Mouse (Mus musculus) MEL (cell line): ENCODE measurements at regions not wholly inside any gene's neighbourhood (a gene's known extent, or its start where the extent isn't known, plus 50 kb on each side); places are given as distances from the start of the nearest gene placed in this dataset.
A peak's percentile ranks its signal among the peaks of the same experiment; 100 is the strongest.

ENCODE experiments used
- DNase-seq: peaks from one replicate; pipeline ENCODE4 v3.0.0; 2011; ENCODE audit warnings: low read depth, low spot score
- H3K27ac ChIP-seq: 2 replicates; pipeline ENCODE4 v1.5.1; 2012; ENCODE audit warnings: low read depth, mild to moderate bottlenecking, control low read depth, low read length, moderate library complexity; ENCODE audit not compliant: control insufficient read depth
- H3K27me3 ChIP-seq, 2 experiments: fragments of 150-350 bp in 1 of 2; sonication (generic) in 1 of 2; 2 replicates each; pipeline ENCODE4 v1.6.1; 2012; ENCODE audit warnings: low read length in 2 of 2, mild to moderate bottlenecking in 2 of 2, improper control_type of control experiment in 1 of 2, moderate library complexity in 1 of 2; ENCODE audit not compliant: insufficient read depth in 2 of 2, control insufficient read depth in 1 of 2
- H3K36me3 ChIP-seq, 2 experiments: 2 replicates each; pipeline ENCODE4 v1.6.1; 2012 to 2014; ENCODE audit warnings: low read length in 2 of 2, improper control_type of control experiment in 1 of 2, inconsistent platforms in 1 of 2, mild to moderate bottlenecking in 1 of 2; ENCODE audit not compliant: insufficient read depth in 2 of 2, control insufficient read depth in 1 of 2
- H3K4me1 ChIP-seq, 2 experiments: fragments of 150-350 bp in 1 of 2; sonication (generic) in 1 of 2; 2 replicates each; pipeline ENCODE4 v1.6.1; 2012; ENCODE audit warnings: low read length in 2 of 2, improper control_type of control experiment in 1 of 2, mild to moderate bottlenecking in 1 of 2; ENCODE audit not compliant: insufficient read depth in 2 of 2, control insufficient read depth in 1 of 2
- H3K4me3 ChIP-seq, 2 experiments: fragments of 150-350 bp in 1 of 2; sonication (generic) in 1 of 2; 2 replicates each; pipeline ENCODE4 v1.5.1; 2012; ENCODE audit warnings: low read depth in 2 of 2, low read length in 2 of 2, mild to moderate bottlenecking in 2 of 2, moderate library complexity in 2 of 2, control low read depth in 1 of 2, improper control_type of control experiment in 1 of 2; ENCODE audit not compliant: control insufficient read depth in 1 of 2, insufficient read depth in 1 of 2
- H3K79me2 ChIP-seq: 2 replicates; pipeline ENCODE4 v1.6.1; 2012; ENCODE audit warnings: mild to moderate bottlenecking, low read length, moderate library complexity; ENCODE audit not compliant: control insufficient read depth, poor library complexity, insufficient read depth
- H3K9ac ChIP-seq: 2 replicates; pipeline ENCODE4 v1.6.1; 2012; ENCODE audit warnings: low read depth, mild to moderate bottlenecking, control low read depth, low read length, moderate library complexity; ENCODE audit not compliant: control insufficient read depth, poor library complexity, severe bottlenecking
- H3K9me3 ChIP-seq: fragments of 150-350 bp; sonication (generic); replicated peaks from 2 replicates; pipeline ENCODE4 v1.6.1; 2012; ENCODE audit warnings: mild to moderate bottlenecking, low read length, improper control_type of control experiment, moderate library complexity; ENCODE audit not compliant: insufficient read depth
- CTCF ChIP-seq, 3 experiments: IDR thresholded peaks in 2 of 3; conservative IDR thresholded peaks in 1 of 3; 2 replicates each; pipeline ENCODE4 v1.5.1; 2011 to 2012; ENCODE audit warnings: low read length in 3 of 3, low read depth in 2 of 3, mild to moderate bottlenecking in 2 of 3, improper control_type of control experiment in 1 of 3, inconsistent platforms in 1 of 3, mixed read lengths in 1 of 3, moderate library complexity in 1 of 3; ENCODE audit not compliant: control insufficient read depth in 1 of 3, insufficient read depth in 1 of 3, poor library complexity in 1 of 3, severe bottlenecking in 1 of 3
- HCFC1 ChIP-seq: IDR thresholded peaks from 2 replicates; pipeline ENCODE4 v1.6.1; 2012; ENCODE audit warnings: low read depth, mild to moderate bottlenecking, inconsistent platforms, low read length, improper control_type of control experiment, moderate library complexity
- RAD21 ChIP-seq: IDR thresholded peaks from 2 replicates; pipeline ENCODE4 v1.6.1; 2011; ENCODE audit warnings: mild to moderate bottlenecking, low read depth, low read length, improper control_type of control experiment
- SMC3 ChIP-seq: IDR thresholded peaks from 2 replicates; pipeline ENCODE4 v1.6.1; 2011; ENCODE audit warnings: low read depth, low read length, improper control_type of control experiment
- ZC3H11A ChIP-seq: IDR thresholded peaks from 2 replicates; pipeline ENCODE4 v1.6.1; 2012; ENCODE audit warnings: low read depth, mild to moderate bottlenecking, inconsistent platforms, low read length, improper control_type of control experiment

- H3K4me1 ChIP-seq = no peaks in the 10 kb centered on the region
- TF ChIP-seq HCFC1 = no peak
- peak in 1 of 3 experiments; percentile 49; a peak in 2 of 6 replicates for TF ChIP-seq CTCF (IDR thresholded peaks at IDR 0.05 in 2 of 3, conservative IDR thresholded peaks at IDR 0.05 in 1 of 3; ENCODE audit: control insufficient read depth in 1 of 3, insufficient read depth in 1 of 3, low read depth in 2 of 3, low read length in 3 of 3, poor library complexity in 1 of 3, severe bottlenecking in 1 of 3)
- TF ChIP-seq SMC3 = peak; percentile 62
- peak; percentile 54 for TF ChIP-seq ZC3H11A
- TF ChIP-seq RAD21 = peak; percentile 69
- DNase-seq = peak; percentile 20
Measured at GRCm38 (mm10) chrX:49346451-49346850, 58.4 kb upstream of the Enox2 start.

More at GRCm38 (mm10) chrX:49346451-49346850, 58.4 kb upstream of the Enox2 start:
- no peak overlapping the region for H3K27ac ChIP-seq
- no peaks in the 10 kb centered on the region for H3K27me3 ChIP-seq
- H3K36me3 ChIP-seq = no peaks in the 10 kb centered on the region
- H3K9ac ChIP-seq = no peak overlapping the region
- no peak overlapping the region for H3K4me3 ChIP-seq
- H3K79me2 ChIP-seq = no peaks in the 10 kb centered on the region
- no peaks in the 10 kb centered on the region for H3K9me3 ChIP-seq
